Mouse (Mus musculus) heart, postnatal 4 days (tissue): ENCODE results near the gene Med31. TPM values are rescaled to one million over a fixed set of nuclear protein-coding genes. Genes with fewer than 3 reads are reported as not detected.
"Not testable (repeated sequence)": the region's sequence is repeated elsewhere in the genome, so short reads cannot be mapped to it uniquely, and the experiment has no call there.

Experiments
- DNase-seq: peaks from one replicate; pipeline ENCODE4 v3.0.0; 2021
- total RNA-seq, 2 experiments: library from RNA; stranded (reverse); gene quantifications; 2 replicates each; pipeline ENCODE4 v1.2.3; 2021

Med31 gene
- total RNA-seq, 2 experiments from 2014 or later, result 12.0 to 12.5 TPM

- no peak for DNase-seq
These were observed 12.0 kb downstream of the Med31 start for GRCm38 (mm10) chr11:72203440-72203839.

- no peak for DNase-seq
These were observed 18.9 kb downstream of the Med31 start for GRCm38 (mm10) chr11:72196506-72196905.

GRCm38 (mm10) chr11:72194259-72194658 is 21.1 kb downstream of the Med31 start:
- DNase-seq, result no peak

- no peak for DNase-seq
These were observed 24.5 kb downstream of the Med31 start for GRCm38 (mm10) chr11:72190857-72191256.

GRCm38 (mm10) chr11:72184252-72184651 is 31.1 kb downstream of the Med31 start:
- no peak for DNase-seq

- DNase-seq, result no peak
These were observed 34.3 kb downstream of the Med31 start for GRCm38 (mm10) chr11:72181136-72181535.

- no peak for DNase-seq
These were observed 34.8 kb downstream of the Med31 start for GRCm38 (mm10) chr11:72180556-72180955.

GRCm38 (mm10) chr11:72176553-72176952 is 38.8 kb downstream of the Med31 start:
- no peak for DNase-seq

- DNase-seq, result no peak
These were observed 39.4 kb downstream of the Med31 start for GRCm38 (mm10) chr11:72175966-72176365.

- no peak for DNase-seq
These were observed 40.7 kb downstream of the Med31 start for GRCm38 (mm10) chr11:72174721-72175120.

- DNase-seq, result no peak
These were observed 41.9 kb downstream of the Med31 start for GRCm38 (mm10) chr11:72173506-72173905.

GRCm38 (mm10) chr11:72171906-72172305 is 43.5 kb downstream of the Med31 start:
- not testable (repeated sequence) for DNase-seq

GRCm38 (mm10) chr11:72169871-72170270 is 45.5 kb downstream of the Med31 start:
- DNase-seq, result no peak

- no peak for DNase-seq
These were observed 52.2 kb downstream of the Med31 start for GRCm38 (mm10) chr11:72163198-72163597.

Other genes with a start within 250 kb of the Med31 start
- gene Aipl1, start 178.1 kb downstream of the Med31 start, total RNA-seq, result under 1 TPM in 1 of 2 experiments, not detected in 1; 0.29 TPM
- 10 to 100 TPM; 30.5 to 38.3 TPM for gene Pimreg, start 173.6 kb downstream of the Med31 start, total RNA-seq
- 1 to 10 TPM; 1.7 TPM for gene Pitpnm3, start 79.8 kb downstream of the Med31 start, total RNA-seq
- gene Gm43951, start 8.8 kb downstream of the Med31 start, total RNA-seq, result under 1 TPM; 0.45 TPM
- 1 to 10 TPM; 6.0 to 7.4 TPM for gene 4933427D14Rik, start 8.1 kb downstream of the Med31 start, total RNA-seq
- gene Txndc17, start 8.0 kb downstream of the Med31 start, total RNA-seq, result 10 to 100 TPM; 47.4 to 48.7 TPM
- gene Slc13a5, start 51.6 kb upstream of the Med31 start, total RNA-seq, result under 1 TPM; 0.38 to 0.50 TPM
- 1 to 10 TPM; 7.6 to 7.7 TPM for gene Xaf1, start 86.0 kb upstream of the Med31 start, total RNA-seq
- gene Fbxo39, start 98.9 kb upstream of the Med31 start, total RNA-seq, result not detected
- under 1 TPM; 0.26 to 0.50 TPM for gene Tekt1, start 146.8 kb upstream of the Med31 start, total RNA-seq
- gene Smtnl2, start 196.1 kb upstream of the Med31 start, total RNA-seq, result 10 to 100 TPM; 62.2 to 63.4 TPM
- not detected for gene Ggt6, start 219.9 kb upstream of the Med31 start, total RNA-seq
- gene Mybbp1a, start 225.8 kb upstream of the Med31 start, total RNA-seq, result 10 to 100 TPM; 55.6 to 55.9 TPM